Mouse (Mus musculus) hindbrain, embryonic 14.5 days (tissue): ENCODE measurements around the gene Rps8. TPM values are rescaled to one million over a fixed set of nuclear protein-coding genes. Genes with fewer than 3 reads are reported as not detected.
A peak's percentile ranks its signal among the peaks of the same experiment; 100 is the strongest.

Source experiments
- ATAC-seq: fragments of 200-750 bp; cut with Nextera tagmentation; 2 replicates; pipeline ENCODE4 v1.8.0; 2017; ENCODE audit warnings: moderate number of reproducible peaks, mild to moderate bottlenecking, moderate TSS enrichment, moderate library complexity; ENCODE audit not compliant: low FRiP score
- DNase-seq: peaks from one replicate; pipeline ENCODE4 v3.0.0-alpha.2; 2015; ENCODE audit warnings: low spot score
- H3K27ac ChIP-seq: fragments of 300-500 bp; sonication (generic); 2 replicates; pipeline ENCODE4 v1.5.1; 2014; ENCODE audit warnings: mild to moderate bottlenecking, moderate library complexity
- H3K27me3 ChIP-seq: fragments of 300-500 bp; sonication (generic); 2 replicates; pipeline ENCODE4 v1.6.1; 2014; ENCODE audit warnings: mild to moderate bottlenecking, low read length, mixed read lengths; ENCODE audit not compliant: control insufficient read depth, insufficient read depth
- H3K36me3 ChIP-seq: fragments of 300-500 bp; sonication (generic); replicated peaks from 2 replicates; pipeline ENCODE4 v1.6.1; 2014; ENCODE audit not compliant: control insufficient read depth, insufficient read depth
- H3K4me1 ChIP-seq: fragments of 300-500 bp; sonication (generic); replicated peaks from 2 replicates; pipeline ENCODE4 v1.6.1; 2014; ENCODE audit warnings: antibody characterized with exemption, low read length, mixed read lengths; ENCODE audit not compliant: control insufficient read depth, insufficient read depth
- H3K4me2 ChIP-seq: fragments of 300-500 bp; sonication (generic); replicated peaks from 2 replicates; pipeline ENCODE4 v1.6.1; 2014; ENCODE audit warnings: mild to moderate bottlenecking, moderate library complexity
- H3K4me3 ChIP-seq: fragments of 300-500 bp; sonication (generic); replicated peaks from 2 replicates; pipeline ENCODE4 v1.5.1; 2014; ENCODE audit warnings: mild to moderate bottlenecking, low read length
- H3K9ac ChIP-seq: fragments of 300-500 bp; sonication (generic); 2 replicates; pipeline ENCODE4 v1.6.1; 2014
- H3K9me3 ChIP-seq: fragments of 300-500 bp; sonication (generic); 2 replicates; pipeline ENCODE4 v1.6.1; 2016; ENCODE audit warnings: low read length; ENCODE audit not compliant: control insufficient read depth
- WGBS: fragments of 180-500 bp; shearing (Covaris S2); extraction: QIAGEN DNeasy Blood & Tissue Kit; methylation state at CpG from one replicate; pipeline ENCODE4 v1.1.7; 2014; 5-methylcytosine and 5-hydroxymethylcytosine counted together
- polyA plus RNA-seq: library from polyadenylated mRNA; unstranded; fragments of >200 nt; fragmentation: Nextera tagmentation; extraction: Ambion mirVana; gene quantifications from 2 replicates; pipeline ENCODE4 v1.2.1, GENCODE M21; 2014

Gene Rps8
- polyA plus RNA-seq, 1 experiment from 2014 or later: 672 TPM

DNA sequence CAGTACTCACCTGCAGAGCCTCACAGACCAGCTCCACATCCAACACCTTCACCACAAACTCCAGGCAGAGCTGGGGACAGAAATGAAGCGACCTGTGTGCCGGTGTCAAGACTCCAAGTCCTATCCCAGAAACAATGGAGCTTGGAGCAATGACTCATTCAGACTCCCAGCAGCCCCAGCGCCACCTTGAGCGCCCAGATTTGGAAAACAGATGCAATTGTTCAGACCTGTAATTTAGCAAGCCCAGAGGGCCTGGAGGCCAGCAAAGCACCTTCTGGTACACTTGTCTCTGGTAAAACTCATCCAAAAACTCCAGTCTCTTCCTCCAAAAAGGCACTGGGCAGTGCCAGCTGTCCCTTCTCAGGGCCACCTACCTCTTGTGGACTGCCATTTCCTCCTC lies 33.8 kb downstream of the Rps8 start:
- Histone ChIP-seq H3K36me3 (no peaks in the 10 kb centered on the region), H3K27ac (no peak overlapping the region), H3K9ac (no peak overlapping the region), H3K27me3 (no peaks in the 10 kb centered on the region), H3K4me1 (peaks cover 29% of the 10 kb centered on the region), H3K4me3 (no peak overlapping the region), H3K9me3 (no peaks in the 10 kb centered on the region), H3K4me2 (no peak overlapping the region)
- 89% methylated on average over 4 of the region's 4 CpGs for WGBS
- ATAC-seq (no peak), DNase-seq (no peak)

DNA sequence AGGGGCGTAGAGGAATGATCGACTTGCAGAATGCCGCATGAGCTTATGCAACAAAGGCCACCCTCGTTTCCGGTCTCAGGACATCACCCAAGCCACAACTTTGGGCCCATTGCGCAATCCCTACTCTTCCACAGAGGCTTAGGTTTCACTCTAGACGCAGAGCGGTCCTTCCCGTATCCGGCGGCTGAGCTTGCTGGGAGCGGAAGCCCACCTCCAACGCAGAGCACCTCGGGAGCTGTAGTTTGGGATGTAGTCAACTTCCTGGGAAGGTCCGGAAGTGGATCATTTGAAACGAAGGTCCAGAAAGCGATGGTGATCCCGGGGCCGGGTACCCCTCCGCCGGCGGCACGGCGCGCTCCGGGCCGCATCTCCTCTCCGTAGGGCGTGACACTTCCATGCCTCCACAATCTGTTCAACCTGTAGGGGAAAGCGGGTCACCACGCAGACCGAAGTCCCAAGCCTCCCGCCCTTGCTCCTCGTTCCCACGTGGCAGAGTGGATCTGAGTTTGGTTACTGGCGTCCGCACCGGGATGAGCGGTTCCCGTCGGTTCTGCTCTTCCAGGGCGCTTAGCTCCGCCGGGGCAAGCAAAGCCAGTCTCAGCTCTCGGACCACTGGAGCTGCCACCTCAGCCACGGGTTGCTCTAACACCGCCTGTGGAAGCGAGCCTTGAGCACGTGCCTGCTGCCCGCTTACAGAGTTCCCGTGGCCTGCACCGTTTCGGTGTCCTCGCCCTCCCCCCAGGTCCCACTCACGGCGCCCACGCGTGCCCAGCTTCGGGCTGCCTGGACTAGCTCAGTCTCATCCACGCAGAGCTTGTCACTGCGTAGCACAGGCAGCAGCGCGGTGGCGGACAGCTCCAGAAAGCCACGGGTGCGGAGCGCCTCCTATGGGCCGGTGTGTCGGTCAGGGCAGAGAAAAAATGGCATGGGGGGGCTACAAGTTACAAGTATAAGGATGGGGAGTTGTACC lies 35.3 kb downstream of the Rps8 start:
- DNase-seq (peak; percentile 91), ATAC-seq (peak; percentile 95)
- no peaks in the 10 kb centered on the region for H3K9me3 ChIP-seq
- H3K36me3 ChIP-seq: peaks cover 2% of the 10 kb centered on the region; the same call in 1 of the 2 replicates
- H3K9ac ChIP-seq: peak overlapping the region; percentile 83
- H3K4me1 ChIP-seq: peaks cover 26% of the 10 kb centered on the region
- WGBS: under 1% methylated on average over 69 of the region's 69 CpGs
- peak overlapping the region; percentile 100 for H3K4me2 ChIP-seq
- no peaks in the 10 kb centered on the region for H3K27me3 ChIP-seq
- peak overlapping the region; percentile 95 for H3K27ac ChIP-seq
- peak overlapping the region; percentile 76 for H3K4me3 ChIP-seq

DNA sequence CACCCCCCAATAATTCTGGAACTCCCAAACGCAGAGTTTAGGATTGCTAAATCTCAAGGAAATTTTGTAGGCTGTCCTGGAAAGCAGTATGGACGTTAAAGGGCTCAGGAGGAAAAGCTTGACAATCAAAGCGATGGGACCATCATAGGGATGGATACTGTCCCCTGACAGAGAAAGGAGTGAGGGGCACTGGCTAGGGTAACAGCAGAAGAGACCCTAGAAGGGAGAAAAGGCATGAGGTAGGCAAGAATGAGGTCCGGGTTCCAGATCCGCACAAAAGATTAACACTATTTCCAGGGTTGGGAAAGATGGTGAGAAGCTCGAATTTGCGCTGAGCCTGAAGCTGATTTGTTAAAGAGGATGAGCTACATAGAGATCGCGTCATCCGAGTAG lies 36.0 kb downstream of the Rps8 start:
- WGBS: 7% methylated on average over 10 of the region's 10 CpGs
- peak overlapping the region; percentile 100 for H3K4me2 ChIP-seq
- H3K4me1 ChIP-seq: peaks cover 19% of the 10 kb centered on the region
- peaks cover 7% of the 10 kb centered on the region; the same call in 1 of the 2 replicates for H3K36me3 ChIP-seq
- H3K27me3 ChIP-seq: no peaks in the 10 kb centered on the region
- DNase-seq (no peak), ATAC-seq (no peak)
- no peaks in the 10 kb centered on the region for H3K9me3 ChIP-seq
- H3K27ac ChIP-seq: peak overlapping the region; percentile 95
- H3K4me3 ChIP-seq: peak overlapping the region; percentile 76
- peak overlapping the region; percentile 83 for H3K9ac ChIP-seq

DNA sequence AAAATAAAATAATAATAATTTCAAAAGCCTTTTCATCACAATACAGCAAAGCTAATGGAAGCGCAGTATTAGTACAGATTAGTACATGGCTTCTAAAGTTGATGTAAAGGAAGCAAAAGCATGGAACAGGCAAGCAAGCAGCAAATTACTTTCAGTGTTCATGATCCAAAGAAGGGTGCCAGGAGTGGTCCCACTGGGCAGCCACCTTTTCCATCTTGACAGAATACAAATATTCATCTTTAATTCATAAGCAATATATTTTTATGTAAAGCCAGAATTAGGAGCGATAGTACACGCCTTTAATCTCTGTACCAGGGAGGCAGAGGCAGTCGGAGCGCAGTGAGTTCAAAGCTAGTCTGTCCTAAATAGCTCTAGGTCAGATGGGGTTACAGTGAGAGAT lies 36.4 kb downstream of the Rps8 start:
- Histone ChIP-seq H3K27me3 (no peaks in the 10 kb centered on the region), H3K4me2 (peak overlapping the region; percentile 100), H3K9me3 (no peaks in the 10 kb centered on the region), H3K4me3 (peak overlapping the region; percentile 76), H3K4me1 (peaks cover 15% of the 10 kb centered on the region), H3K27ac (peak overlapping the region; percentile 95), H3K9ac (peak overlapping the region; percentile 83), H3K36me3 (peaks cover 9% of the 10 kb centered on the region; the same call in 1 of the 2 replicates)
- no peak for ATAC-seq
- DNase-seq: no peak
- WGBS: 81% methylated on average over 5 of the region's 5 CpGs

DNA sequence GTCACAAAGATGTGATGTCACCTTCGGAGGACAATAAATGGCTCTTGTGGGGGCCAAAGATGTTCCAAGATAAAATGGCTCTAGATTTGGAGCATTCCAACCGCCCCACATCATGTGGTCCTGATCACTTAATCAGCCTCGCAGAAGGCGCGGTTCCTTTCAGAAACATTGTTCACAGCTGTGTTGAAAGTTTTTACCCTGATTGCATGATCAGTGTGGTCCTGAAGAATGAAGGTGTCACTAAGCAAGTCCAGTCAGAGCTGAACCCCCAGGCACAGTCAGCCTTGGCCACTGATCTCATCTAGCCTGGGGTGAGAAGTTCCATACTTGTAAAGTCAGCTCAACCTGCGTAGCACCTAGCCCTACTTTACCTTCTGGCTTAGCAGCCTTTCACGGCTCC lies 38.1 kb downstream of the Rps8 start:
- H3K4me1 ChIP-seq: peaks cover 15% of the 10 kb centered on the region
- ATAC-seq (no peak), DNase-seq (no peak)
- H3K9me3 ChIP-seq: no peaks in the 10 kb centered on the region
- H3K4me2 ChIP-seq: no peak overlapping the region
- H3K36me3 ChIP-seq: peaks cover 21% of the 10 kb centered on the region
- H3K9ac ChIP-seq: no peak overlapping the region
- H3K27me3 ChIP-seq: no peaks in the 10 kb centered on the region
- H3K4me3 ChIP-seq: no peak overlapping the region
- WGBS: 96% methylated on average over 7 of the region's 7 CpGs
- H3K27ac ChIP-seq: no peak overlapping the region

DNA sequence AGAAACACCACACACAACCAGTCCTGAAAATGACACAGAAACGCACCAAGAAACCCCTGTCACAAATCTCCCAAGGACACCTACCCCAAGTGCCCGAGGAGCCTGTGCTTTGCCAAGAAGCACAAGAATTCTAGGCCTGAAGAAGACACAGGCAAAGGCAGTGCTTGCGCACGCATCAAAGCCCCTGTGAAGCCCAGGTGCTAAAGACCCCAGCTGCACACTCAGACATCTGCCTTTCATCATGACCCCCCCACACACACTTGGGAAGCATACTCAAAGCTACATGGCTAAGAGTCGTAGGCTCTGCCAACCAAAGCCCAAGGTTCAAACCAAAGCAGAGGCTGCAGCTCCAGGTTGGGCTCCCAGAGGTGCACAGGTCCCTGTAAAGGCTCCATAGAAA lies 40.5 kb downstream of the Rps8 start:
- DNase-seq: no peak
- H3K9ac ChIP-seq: no peak overlapping the region
- peaks cover 41% of the 10 kb centered on the region for H3K36me3 ChIP-seq
- WGBS: 91% methylated on average over 5 of the region's 5 CpGs
- no peak overlapping the region for H3K27ac ChIP-seq
- H3K9me3 ChIP-seq: no peaks in the 10 kb centered on the region
- H3K27me3 ChIP-seq: no peaks in the 10 kb centered on the region
- H3K4me1 ChIP-seq: peaks cover 9% of the 10 kb centered on the region
- H3K4me2 ChIP-seq: no peak overlapping the region
- ATAC-seq: no peak
- no peak overlapping the region for H3K4me3 ChIP-seq

DNA sequence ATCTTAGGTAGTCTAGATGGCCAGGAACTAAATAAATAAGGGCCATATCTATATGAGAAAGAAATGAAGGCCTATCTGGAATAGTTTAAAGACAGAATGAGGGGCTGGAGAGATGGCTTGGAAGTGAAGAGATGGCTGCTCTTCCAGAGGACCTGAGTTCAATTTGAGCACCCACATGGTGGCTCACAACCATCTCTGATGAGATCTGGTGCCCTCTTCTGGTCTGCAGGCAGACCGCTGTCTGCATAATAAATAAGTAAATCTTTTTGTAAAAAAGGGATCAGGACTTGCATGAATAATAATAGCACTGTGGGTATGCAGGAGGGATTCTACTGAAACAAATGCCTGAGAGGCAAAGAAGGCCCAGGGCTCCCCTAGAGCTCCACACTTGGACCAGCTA lies 42.8 kb downstream of the Rps8 start:
- Histone ChIP-seq H3K9ac (no peak overlapping the region), H3K27ac (no peak overlapping the region), H3K4me2 (no peak overlapping the region), H3K36me3 (peaks cover 60% of the 10 kb centered on the region), H3K4me1 (no peaks in the 10 kb centered on the region), H3K4me3 (no peak overlapping the region), H3K27me3 (no peaks in the 10 kb centered on the region), H3K9me3 (no peaks in the 10 kb centered on the region)
- WGBS: 73% methylated on average over 1 of the region's 1 CpGs
- ATAC-seq (no peak), DNase-seq (no peak)

DNA sequence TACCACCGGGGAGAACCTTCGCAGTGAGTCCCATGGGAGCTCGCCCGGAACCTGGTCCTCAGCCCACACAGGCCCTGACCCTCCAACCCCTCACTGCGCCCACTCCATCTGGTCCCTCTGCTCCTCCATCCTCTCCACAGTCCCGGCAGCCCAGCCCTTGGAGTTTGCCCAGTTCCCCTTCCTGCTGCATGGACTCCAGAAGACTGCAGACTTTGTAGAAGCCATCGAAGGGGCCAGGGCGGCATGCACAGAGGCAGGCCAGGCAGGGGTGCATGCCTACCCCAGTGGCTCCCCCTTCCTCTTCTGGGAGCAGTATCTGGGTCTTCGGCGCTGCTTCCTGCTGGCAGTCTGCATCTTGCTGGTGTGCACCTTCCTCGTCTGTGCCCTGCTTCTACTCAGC lies 45.1 kb downstream of the Rps8 start:
- no peaks in the 10 kb centered on the region for H3K4me1 ChIP-seq
- peaks cover 66% of the 10 kb centered on the region for H3K36me3 ChIP-seq
- ATAC-seq: no peak
- no peaks in the 10 kb centered on the region for H3K9me3 ChIP-seq
- H3K27me3 ChIP-seq: no peaks in the 10 kb centered on the region
- no peak overlapping the region for H3K27ac ChIP-seq
- DNase-seq: no peak
- whole genome bisulfite sequencing: 93% methylated on average over 11 of the region's 11 CpGs
- no peak overlapping the region for H3K4me2 ChIP-seq
- H3K4me3 ChIP-seq: no peak overlapping the region
- H3K9ac ChIP-seq: no peak overlapping the region

DNA sequence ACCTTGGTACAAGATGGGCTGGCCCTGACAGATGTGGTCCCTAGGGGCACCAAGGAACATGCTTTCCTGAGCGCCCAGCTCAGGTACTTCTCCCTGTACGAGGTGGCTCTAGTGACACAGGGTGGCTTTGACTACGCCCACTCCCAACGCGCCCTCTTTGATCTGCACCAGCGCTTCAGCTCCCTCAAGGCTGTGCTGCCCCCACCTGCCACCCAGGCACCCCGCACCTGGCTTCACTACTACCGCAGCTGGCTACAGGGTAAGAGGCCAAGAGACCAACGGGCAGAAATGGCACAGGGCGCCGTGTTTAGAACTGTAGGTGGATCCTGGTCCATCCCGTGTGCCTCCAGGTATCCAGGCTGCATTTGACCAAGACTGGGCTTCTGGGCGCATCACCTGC lies 45.8 kb downstream of the Rps8 start:
- Histone ChIP-seq H3K9ac (no peak overlapping the region), H3K27me3 (no peaks in the 10 kb centered on the region), H3K4me1 (no peaks in the 10 kb centered on the region), H3K36me3 (peaks cover 61% of the 10 kb centered on the region), H3K9me3 (no peaks in the 10 kb centered on the region), H3K4me2 (no peak overlapping the region), H3K4me3 (no peak overlapping the region), H3K27ac (no peak overlapping the region)
- ATAC-seq (no peak), DNase-seq (no peak)
- WGBS: 93% methylated on average over 13 of the region's 13 CpGs
